Mouse (Mus musculus) hindbrain, embryonic 14.5 days (tissue): Measurements from ENCODE around the gene Matk. TPM values are rescaled to one million over a fixed set of nuclear protein-coding genes. Genes with fewer than 3 reads are reported as not detected.

Experiments used
- ATAC-seq: fragments of 200-750 bp; cut with Nextera tagmentation; 2 replicates; pipeline ENCODE4 v1.8.0; 2017; ENCODE audit warnings: moderate number of reproducible peaks, mild to moderate bottlenecking, moderate TSS enrichment, moderate library complexity; ENCODE audit not compliant: low FRiP score
- DNase-seq: peaks from one replicate; pipeline ENCODE4 v3.0.0-alpha.2; 2015; ENCODE audit warnings: low spot score
- H3K27ac ChIP-seq: fragments of 300-500 bp; sonication (generic); 2 replicates; pipeline ENCODE4 v1.5.1; 2014; ENCODE audit warnings: mild to moderate bottlenecking, moderate library complexity
- H3K27me3 ChIP-seq: fragments of 300-500 bp; sonication (generic); 2 replicates; pipeline ENCODE4 v1.6.1; 2014; ENCODE audit warnings: mild to moderate bottlenecking, low read length, mixed read lengths; ENCODE audit not compliant: control insufficient read depth, insufficient read depth
- H3K36me3 ChIP-seq: fragments of 300-500 bp; sonication (generic); replicated peaks from 2 replicates; pipeline ENCODE4 v1.6.1; 2014; ENCODE audit not compliant: control insufficient read depth, insufficient read depth
- H3K4me1 ChIP-seq: fragments of 300-500 bp; sonication (generic); replicated peaks from 2 replicates; pipeline ENCODE4 v1.6.1; 2014; ENCODE audit warnings: antibody characterized with exemption, low read length, mixed read lengths; ENCODE audit not compliant: control insufficient read depth, insufficient read depth
- H3K4me2 ChIP-seq: fragments of 300-500 bp; sonication (generic); replicated peaks from 2 replicates; pipeline ENCODE4 v1.6.1; 2014; ENCODE audit warnings: mild to moderate bottlenecking, moderate library complexity
- H3K4me3 ChIP-seq: fragments of 300-500 bp; sonication (generic); replicated peaks from 2 replicates; pipeline ENCODE4 v1.5.1; 2014; ENCODE audit warnings: mild to moderate bottlenecking, low read length
- H3K9ac ChIP-seq: fragments of 300-500 bp; sonication (generic); 2 replicates; pipeline ENCODE4 v1.6.1; 2014
- H3K9me3 ChIP-seq: fragments of 300-500 bp; sonication (generic); 2 replicates; pipeline ENCODE4 v1.6.1; 2016; ENCODE audit warnings: low read length; ENCODE audit not compliant: control insufficient read depth
- WGBS: fragments of 180-500 bp; shearing (Covaris S2); extraction: QIAGEN DNeasy Blood & Tissue Kit; methylation state at CpG from one replicate; pipeline ENCODE4 v1.1.7; 2014; 5-methylcytosine and 5-hydroxymethylcytosine counted together
- polyA plus RNA-seq: library from polyadenylated mRNA; unstranded; fragments of >200 nt; fragmentation: Nextera tagmentation; extraction: Ambion mirVana; gene quantifications from 2 replicates; pipeline ENCODE4 v1.2.1, GENCODE M21; 2014

Gene Matk
- polyA plus RNA-seq, 1 experiment from 2014 or later, result 30.2 TPM

DNA sequence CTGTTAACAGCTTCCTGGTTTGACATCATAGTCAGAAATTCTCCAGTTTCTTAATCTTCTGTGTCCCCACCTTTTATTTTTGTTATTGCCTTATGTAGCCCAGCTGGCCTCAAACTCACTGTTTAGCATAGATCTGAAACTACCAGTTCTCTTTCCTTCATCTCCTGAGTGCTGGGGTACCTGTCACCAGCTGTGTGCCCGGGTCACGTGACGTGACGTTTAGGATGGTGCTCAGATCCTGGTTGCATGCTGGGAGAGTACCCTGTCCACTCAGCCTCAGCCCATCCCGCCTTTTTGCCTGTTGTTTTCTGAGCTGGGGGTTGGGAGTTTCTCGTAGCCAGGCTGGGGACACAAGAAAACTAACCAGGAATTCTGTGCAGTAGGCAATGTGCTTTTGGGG, 44.5 kb downstream of the Matk start:
- no peak overlapping the region for H3K4me2 ChIP-seq
- no peak overlapping the region for H3K27ac ChIP-seq
- ATAC-seq (no peak), DNase-seq (no peak)
- H3K9ac ChIP-seq, result no peak overlapping the region
- no peaks in the 10 kb centered on the region for H3K9me3 ChIP-seq
- no peak overlapping the region for H3K4me3 ChIP-seq
- no peaks in the 10 kb centered on the region for H3K27me3 ChIP-seq
- WGBS, result 85% methylated on average over 6 of the region's 6 CpGs
- no peaks in the 10 kb centered on the region for H3K36me3 ChIP-seq
- H3K4me1 ChIP-seq, result peaks cover 17% of the 10 kb centered on the region

- 80% methylated on average over 10 of the region's 10 CpGs for WGBS
- DNase-seq, result no peak
- H3K4me3 ChIP-seq, result no peak overlapping the region
- peaks cover 17% of the 10 kb centered on the region for H3K4me1 ChIP-seq
- no peaks in the 10 kb centered on the region for H3K9me3 ChIP-seq
- no peak for ATAC-seq
- 0 out of 2 replicates have a peak overlapping the region, but pooled peaks have one; percentile 9 for H3K27ac ChIP-seq
- H3K36me3 ChIP-seq, result no peaks in the 10 kb centered on the region
- no peak overlapping the region for H3K4me2 ChIP-seq
- no peaks in the 10 kb centered on the region for H3K27me3 ChIP-seq
- H3K9ac ChIP-seq, result no peak overlapping the region
These were observed 45.1 kb downstream of the Matk start for GRCm38 (mm10) chr10:81297845-81298244.

- Histone ChIP-seq H3K9me3 (no peaks in the 10 kb centered on the region), H3K36me3 (no peaks in the 10 kb centered on the region), H3K4me3 (no peak overlapping the region), H3K27ac (no peak overlapping the region), H3K4me1 (peaks cover 17% of the 10 kb centered on the region), H3K27me3 (no peaks in the 10 kb centered on the region), H3K9ac (no peak overlapping the region), H3K4me2 (no peak overlapping the region)
- 94% methylated on average over 17 of the region's 17 CpGs for whole genome bisulfite sequencing
- no peak for DNase-seq
- no peak for ATAC-seq
These were observed 45.8 kb downstream of the Matk start for GRCm38 (mm10) chr10:81298369-81299100.

- no peak overlapping the region for H3K4me3 ChIP-seq
- 89% methylated on average over 14 of the region's 14 CpGs for WGBS
- no peak overlapping the region for H3K27ac ChIP-seq
- ATAC-seq (no peak), DNase-seq (no peak)
- no peak overlapping the region for H3K4me2 ChIP-seq
- no peaks in the 10 kb centered on the region for H3K9me3 ChIP-seq
- no peaks in the 10 kb centered on the region for H3K36me3 ChIP-seq
- no peaks in the 10 kb centered on the region for H3K27me3 ChIP-seq
- peaks cover 6% of the 10 kb centered on the region for H3K4me1 ChIP-seq
- H3K9ac ChIP-seq, result no peak overlapping the region
These were observed 47.0 kb downstream of the Matk start for GRCm38 (mm10) chr10:81299585-81300351.

DNA sequence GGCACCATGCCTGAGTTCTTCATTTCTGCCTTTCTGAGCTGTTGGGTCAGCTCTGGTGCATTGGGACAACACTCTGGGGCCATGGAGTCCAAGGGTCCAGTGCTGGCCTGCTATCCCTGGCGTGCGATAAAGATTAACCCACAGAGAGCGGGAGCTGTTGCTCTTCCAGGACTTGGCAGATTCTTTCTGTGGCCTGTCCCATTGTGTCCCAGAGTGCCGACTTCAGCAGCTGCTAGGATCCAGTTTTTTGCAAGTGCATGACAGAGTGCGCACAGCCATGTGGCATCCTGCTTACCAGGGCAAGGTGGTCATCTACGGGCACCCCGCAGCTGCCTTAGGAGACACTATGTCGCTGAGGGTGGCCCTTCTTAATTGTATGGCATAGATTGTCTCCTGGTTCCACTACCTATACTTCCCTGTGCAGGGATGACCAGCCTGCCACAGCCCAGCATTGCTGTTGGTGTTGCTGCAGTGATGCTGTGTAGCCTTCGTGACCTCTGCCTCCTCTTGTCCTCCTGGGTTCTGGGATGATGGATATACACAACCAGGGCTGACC, 47.7 kb downstream of the Matk start:
- Histone ChIP-seq H3K36me3 (no peaks in the 10 kb centered on the region), H3K9ac (no peak overlapping the region), H3K4me2 (no peak overlapping the region), H3K9me3 (no peaks in the 10 kb centered on the region), H3K27ac (no peak overlapping the region), H3K27me3 (no peaks in the 10 kb centered on the region), H3K4me1 (no peaks in the 10 kb centered on the region; the same call in 1 of the 2 replicates), H3K4me3 (no peak overlapping the region)
- DNase-seq (no peak), ATAC-seq (no peak)
- 81% methylated on average over 9 of the region's 9 CpGs for WGBS

DNA sequence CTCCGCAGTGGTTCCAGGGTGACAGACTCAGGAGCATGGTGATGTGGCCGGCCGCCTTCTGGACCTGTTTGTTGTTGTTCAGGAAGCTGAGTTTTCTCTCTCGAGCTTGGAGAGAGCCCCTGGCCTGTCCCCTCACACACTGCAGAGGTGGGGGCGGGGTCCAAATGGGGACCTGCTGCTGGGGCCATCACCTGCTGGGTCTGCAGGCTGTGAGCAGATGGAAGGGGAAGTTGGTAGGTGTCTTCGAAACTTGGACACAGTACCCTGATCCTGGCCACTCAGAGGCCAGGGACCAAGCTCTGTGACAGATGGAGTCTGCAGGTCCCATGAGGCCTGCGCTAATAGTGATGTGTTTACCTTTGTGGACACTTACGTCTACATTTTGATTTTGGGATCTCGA, 48.6 kb downstream of the Matk start:
- Histone ChIP-seq H3K9me3 (no peaks in the 10 kb centered on the region), H3K9ac (no peak overlapping the region), H3K36me3 (peaks cover 9% of the 10 kb centered on the region), H3K27ac (no peak overlapping the region), H3K27me3 (no peaks in the 10 kb centered on the region), H3K4me3 (no peak overlapping the region), H3K4me2 (no peak overlapping the region), H3K4me1 (no peaks in the 10 kb centered on the region; the same call in 1 of the 2 replicates)
- ATAC-seq, result no peak
- WGBS, result 85% methylated on average over 9 of the region's 9 CpGs
- no peak for DNase-seq

- no peak overlapping the region for H3K9ac ChIP-seq
- H3K4me2 ChIP-seq, result no peak overlapping the region
- WGBS, result 57% methylated on average over 4 of the region's 4 CpGs
- no peaks in the 10 kb centered on the region for H3K9me3 ChIP-seq
- ATAC-seq, result no peak
- no peaks in the 10 kb centered on the region; the same call in 1 of the 2 replicates for H3K4me1 ChIP-seq
- H3K27ac ChIP-seq, result no peak overlapping the region
- no peaks in the 10 kb centered on the region for H3K27me3 ChIP-seq
- no peak for DNase-seq
- no peak overlapping the region for H3K4me3 ChIP-seq
- H3K36me3 ChIP-seq, result peaks cover 18% of the 10 kb centered on the region
These were observed 49.6 kb downstream of the Matk start for GRCm38 (mm10) chr10:81302288-81302687.

- Histone ChIP-seq H3K4me2 (no peak overlapping the region), H3K27ac (no peak overlapping the region)
- WGBS, result 62% methylated on average over 14 of the region's 14 CpGs
These were observed 50.1 kb downstream of the Matk start for GRCm38 (mm10) chr10:81302781-81303218.

DNA sequence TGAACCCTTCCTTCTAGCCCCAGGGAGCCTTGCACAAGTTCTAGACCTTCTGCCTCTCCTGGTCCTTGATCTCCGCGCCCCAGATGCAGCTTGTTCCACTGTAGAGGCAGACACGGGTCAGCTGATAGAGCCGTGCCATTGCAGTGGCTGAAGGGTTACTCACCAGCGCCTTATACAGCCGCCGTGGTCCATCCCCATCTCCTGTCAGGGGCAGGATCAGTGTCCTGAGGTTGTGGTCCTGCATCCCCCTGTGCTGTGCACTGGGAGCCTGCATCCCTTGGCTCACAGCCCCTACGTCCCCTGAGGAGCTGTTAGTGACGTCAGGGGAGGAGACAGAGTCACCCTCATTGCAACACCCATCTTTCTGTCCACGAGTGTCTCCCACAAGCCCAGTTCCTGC, 50.5 kb downstream of the Matk start:
- no peaks in the 10 kb centered on the region; the same call in 1 of the 2 replicates for H3K4me1 ChIP-seq
- no peak overlapping the region for H3K4me3 ChIP-seq
- no peak overlapping the region for H3K27ac ChIP-seq
- H3K9ac ChIP-seq, result no peak overlapping the region; the same call in 1 of the 2 replicates
- H3K9me3 ChIP-seq, result no peaks in the 10 kb centered on the region
- peaks cover 28% of the 10 kb centered on the region for H3K36me3 ChIP-seq
- H3K4me2 ChIP-seq, result no peak overlapping the region
- no peak for DNase-seq
- ATAC-seq, result no peak
- 79% methylated on average over 10 of the region's 10 CpGs for WGBS
- no peaks in the 10 kb centered on the region for H3K27me3 ChIP-seq

More at GRCm38 (mm10) chr10:81302781-81303218, 50.1 kb downstream of the Matk start:
- Histone ChIP-seq H3K36me3 (peaks cover 23% of the 10 kb centered on the region), H3K4me1 (no peaks in the 10 kb centered on the region; the same call in 1 of the 2 replicates), H3K27me3 (no peaks in the 10 kb centered on the region), H3K4me3 (no peak overlapping the region), H3K9me3 (no peaks in the 10 kb centered on the region), H3K9ac (no peak overlapping the region)
- ATAC-seq (no peak), DNase-seq (no peak)
